Mouse (Mus musculus) hindbrain, postnatal 0 days (tissue): Measurements from ENCODE around the gene Krt84. TPM values are rescaled to one million over a fixed set of nuclear protein-coding genes. Genes with fewer than 3 reads are reported as not detected.

Source experiments
- ATAC-seq: fragments of 200-750 bp; cut with Nextera tagmentation; 2 replicates; pipeline ENCODE4 v1.8.0; 2017; ENCODE audit warnings: mild to moderate bottlenecking, moderate TSS enrichment, moderate library complexity
- DNase-seq: peaks from one replicate; pipeline ENCODE4 v3.0.0-alpha.2; 2015; ENCODE audit warnings: low spot score
- H3K27ac ChIP-seq: fragments of 300-500 bp; sonication (generic); 2 replicates; pipeline ENCODE4 v1.5.1; 2014; ENCODE audit warnings: mild to moderate bottlenecking
- H3K27me3 ChIP-seq: fragments of 300-500 bp; sonication (generic); 2 replicates; pipeline ENCODE4 v1.6.1; 2014; ENCODE audit warnings: low read length, mixed read lengths; ENCODE audit not compliant: insufficient read depth
- H3K36me3 ChIP-seq: fragments of 300-500 bp; sonication (generic); 2 replicates; pipeline ENCODE4 v1.6.1; 2014; ENCODE audit warnings: low read length, mixed read lengths; ENCODE audit not compliant: insufficient read depth
- H3K4me1 ChIP-seq: fragments of 300-500 bp; sonication (generic); 2 replicates; pipeline ENCODE4 v1.6.1; 2014; ENCODE audit warnings: antibody characterized with exemption, low read length, mixed read lengths; ENCODE audit not compliant: insufficient read depth
- H3K4me2 ChIP-seq: fragments of 300-500 bp; sonication (generic); 2 replicates; pipeline ENCODE4 v1.6.1; 2014; ENCODE audit warnings: low read depth, mild to moderate bottlenecking, low read length, moderate library complexity, mixed read lengths
- H3K4me3 ChIP-seq: fragments of 300-500 bp; sonication (generic); 2 replicates; pipeline ENCODE4 v1.5.1; 2014; ENCODE audit warnings: low read length
- H3K9ac ChIP-seq: fragments of 300-500 bp; sonication (generic); replicated peaks from 2 replicates; pipeline ENCODE4 v1.6.1; 2014; ENCODE audit warnings: mild to moderate bottlenecking, low read length, moderate library complexity, mixed read lengths
- H3K9me3 ChIP-seq: fragments of 300-500 bp; sonication (generic); 2 replicates; pipeline ENCODE4 v1.6.1; 2016; ENCODE audit warnings: low read length, mixed read lengths
- CTCF ChIP-seq: IDR thresholded peaks from 2 replicates; pipeline ENCODE4 v1.5.1; 2016; ENCODE audit warnings: antibody characterized with exemption, control low read depth, low read depth
- WGBS: fragments of 180-500 bp; shearing (Covaris S2); extraction: QIAGEN DNeasy Blood & Tissue Kit; methylation state at CpG from one replicate; pipeline ENCODE4 v1.1.7; 2014; 5-methylcytosine and 5-hydroxymethylcytosine counted together
- microRNA-seq, 2 experiments: library from miRNA; unstranded; fragments of <30 nt; microRNA quantifications; one replicate each; pipeline ENCODE4; 2016
- polyA plus RNA-seq: library from polyadenylated mRNA; unstranded; fragments of >200 nt; fragmentation: Nextera tagmentation; extraction: Ambion mirVana; gene quantifications from 2 replicates; pipeline ENCODE4 v1.2.1, GENCODE M21; 2015
- total RNA-seq: library from RNA; depleted of rRNA; stranded (reverse); fragments of >200 nt; gene quantifications from 2 replicates; pipeline ENCODE4 v1.2.3, GENCODE M21; 2014; rRNA removed

Krt84 gene
- total and polyA plus RNA-seq, 2 experiments from 2014 or later = not detected

DNA sequence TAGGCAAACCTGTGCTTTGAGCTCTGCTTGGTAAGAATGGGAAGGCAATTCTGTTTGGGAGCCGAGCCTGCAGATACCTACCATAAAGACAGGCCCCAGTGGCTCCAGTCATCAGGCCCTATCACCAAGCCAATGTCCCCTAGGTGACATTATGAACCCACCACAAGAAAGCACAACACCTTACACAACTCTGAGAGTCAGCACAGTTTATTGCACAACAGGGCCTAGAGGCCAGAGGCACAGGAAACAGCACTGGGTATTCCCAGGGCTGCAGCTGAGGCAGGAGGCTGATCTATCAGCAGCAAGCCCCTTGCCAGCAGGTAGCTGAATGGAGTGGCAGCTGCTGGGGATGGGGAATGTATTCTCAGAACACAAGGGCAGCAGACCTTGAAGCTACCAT, 47.7 kb downstream of the Krt84 start:
- no peaks in the 10 kb centered on the region for H3K9me3 ChIP-seq
- 77% methylated on average over 1 of the region's 1 CpGs for WGBS
- DNase-seq = no peak
- no peaks in the 10 kb centered on the region for H3K27me3 ChIP-seq
- H3K4me3 ChIP-seq = no peak overlapping the region
- no peaks in the 10 kb centered on the region; the same call in 1 of the 2 replicates for H3K4me1 ChIP-seq
- H3K4me2 ChIP-seq = no peak overlapping the region
- no peak overlapping the region for H3K27ac ChIP-seq
- H3K36me3 ChIP-seq = no peaks in the 10 kb centered on the region
- ATAC-seq = no peak
- TF ChIP-seq CTCF = no peak
- H3K9ac ChIP-seq = no peak overlapping the region

- Histone ChIP-seq H3K9me3 (no peaks in the 10 kb centered on the region), H3K9ac (no peak overlapping the region), H3K4me3 (no peak overlapping the region), H3K36me3 (no peaks in the 10 kb centered on the region), H3K4me1 (peaks cover 6% of the 10 kb centered on the region), H3K27me3 (no peaks in the 10 kb centered on the region), H3K4me2 (no peak overlapping the region), H3K27ac (no peak overlapping the region)
- 92% methylated on average over 1 of the region's 1 CpGs for WGBS
- ATAC-seq = no peak
- no peak for DNase-seq
- no peak for TF ChIP-seq CTCF
Measured at GRCm38 (mm10) chr15:101483646-101484045, 49.0 kb downstream of the Krt84 start.

GRCm38 (mm10) chr15:101482056-101482455, 50.6 kb downstream of the Krt84 start:
- DNase-seq (no peak), ATAC-seq (no peak)
- Histone ChIP-seq H3K9ac (no peak overlapping the region), H3K36me3 (no peaks in the 10 kb centered on the region), H3K4me1 (peaks cover 6% of the 10 kb centered on the region), H3K4me2 (no peak overlapping the region), H3K9me3 (no peaks in the 10 kb centered on the region), H3K27ac (no peak overlapping the region), H3K27me3 (no peaks in the 10 kb centered on the region), H3K4me3 (no peak overlapping the region)
- no peak for TF ChIP-seq CTCF
- WGBS = 45% methylated on average over 4 of the region's 4 CpGs

DNA sequence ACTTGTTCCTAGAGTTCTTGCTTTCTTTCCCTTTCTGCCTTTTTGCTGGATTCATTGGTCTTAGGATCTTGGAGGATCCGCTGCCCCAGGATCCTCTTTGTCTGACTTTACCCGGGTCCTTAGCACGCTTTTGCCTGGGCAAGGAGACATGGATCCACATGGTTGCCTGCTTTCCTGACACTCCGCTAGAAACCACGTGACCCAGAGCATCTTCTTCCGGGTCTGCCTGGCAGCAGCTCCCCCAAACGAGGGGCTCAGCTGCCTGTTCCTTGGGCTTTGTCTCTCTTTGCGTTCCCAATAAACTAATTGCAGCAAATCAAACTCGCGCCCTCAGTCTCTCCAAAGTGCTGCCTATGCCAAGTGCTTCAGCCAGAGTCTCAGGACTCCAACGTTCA, 53.0 kb downstream of the Krt84 start:
- peak overlapping the region; percentile 53 for H3K4me2 ChIP-seq
- peak overlapping the region; percentile 19 for H3K4me3 ChIP-seq
- no peaks in the 10 kb centered on the region; the same call in 1 of the 2 replicates for H3K27me3 ChIP-seq
- no peak overlapping the region for H3K27ac ChIP-seq
- no peaks in the 10 kb centered on the region for H3K9me3 ChIP-seq
- DNase-seq (peak; percentile 36), ATAC-seq (no peak)
- H3K9ac ChIP-seq = peak overlapping the region; percentile 41; the same call in 1 of the 2 replicates
- H3K4me1 ChIP-seq = peaks cover 6% of the 10 kb centered on the region
- 27% methylated on average over 11 of the region's 11 CpGs for WGBS
- no peaks in the 10 kb centered on the region for H3K36me3 ChIP-seq
- no peak for TF ChIP-seq CTCF

- 8% methylated on average over 31 of the region's 31 CpGs for WGBS
- DNase-seq (peak; percentile 55), ATAC-seq (peak; percentile 58; the same call in 1 of the 2 replicates)
- Histone ChIP-seq H3K4me3 (peak overlapping the region; percentile 19), H3K36me3 (no peaks in the 10 kb centered on the region), H3K4me2 (peak overlapping the region; percentile 53), H3K9ac (peak overlapping the region; percentile 41; the same call in 1 of the 2 replicates), H3K4me1 (peaks cover 6% of the 10 kb centered on the region), H3K9me3 (no peaks in the 10 kb centered on the region), H3K27me3 (no peaks in the 10 kb centered on the region; the same call in 1 of the 2 replicates), H3K27ac (no peak overlapping the region)
- peak; percentile 67 for TF ChIP-seq CTCF
Measured at GRCm38 (mm10) chr15:101479007-101479665, 53.5 kb downstream of the Krt84 start.

Small RNA genes within 50 kb of the gene (microRNA-seq; reads per million reads assigned to microRNA genes)
- gene Gm44393 (0 reads per million in 2 experiments), gene Gm44460 (0 reads per million in 2 experiments)

Other genes starting within 250 kb of the Krt84 start
- gene Atg101, start 248.5 kb downstream of the Krt84 start, total RNA-seq = 44.1 and 52.3 TPM in 2 replicates
- gene Atg101, start 248.5 kb downstream of the Krt84 start, polyA plus RNA-seq = 69.1 and 75.3 TPM in 2 replicates
- gene 6030408B16Rik, start 239.6 kb downstream of the Krt84 start, total RNA-seq = not detected in 2 replicates
- gene 6030408B16Rik, start 239.6 kb downstream of the Krt84 start, polyA plus RNA-seq = 0.15 and 0.30 TPM in 2 replicates
- gene Krt80, start 162.7 kb downstream of the Krt84 start, total RNA-seq = 0.43 and 1.2 TPM in 2 replicates
- gene Krt80, start 162.7 kb downstream of the Krt84 start, polyA plus RNA-seq = 0.30 and 0.33 TPM in 2 replicates
- gene Krt7, start 121.8 kb downstream of the Krt84 start, total RNA-seq = 0.40 and 0.73 TPM in 2 replicates
- gene Krt7, start 121.8 kb downstream of the Krt84 start, polyA plus RNA-seq = 0.84 and 0.95 TPM in 2 replicates
- 0.75 and 1.5 TPM in 2 replicates for gene Krt87, start 94.0 kb downstream of the Krt84 start, total RNA-seq
- 0.69 and 0.96 TPM in 2 replicates for gene Krt87, start 94.0 kb downstream of the Krt84 start, polyA plus RNA-seq
- gene Krt88, start 85.1 kb downstream of the Krt84 start, total RNA-seq = not detected in 2 replicates
- gene Krt88, start 85.1 kb downstream of the Krt84 start, polyA plus RNA-seq = 0.16 TPM in 1 of 2 replicates, not detected in the other
- not detected in 2 replicates for gene Krt81, start 69.1 kb downstream of the Krt84 start, total RNA-seq
- gene Krt81, start 69.1 kb downstream of the Krt84 start, polyA plus RNA-seq = 0.09 TPM in 1 of 2 replicates, not detected in the other
- gene Krt86, start 59.3 kb downstream of the Krt84 start, total RNA-seq = 0.05 TPM in 1 of 2 replicates, not detected in the other
- gene Krt86, start 59.3 kb downstream of the Krt84 start, polyA plus RNA-seq = 0.26 and 0.34 TPM in 2 replicates
- gene Krt83, start 41.3 kb downstream of the Krt84 start, total RNA-seq = not detected in 2 replicates
- not detected in 2 replicates for gene Krt83, start 41.3 kb downstream of the Krt84 start, polyA plus RNA-seq
- gene Gm49425, start 15.6 kb downstream of the Krt84 start, total RNA-seq = not detected in 2 replicates
- gene Gm49425, start 15.6 kb downstream of the Krt84 start, polyA plus RNA-seq = not detected in 2 replicates
- gene Krt82, start 17.8 kb upstream of the Krt84 start, total RNA-seq = not detected in 2 replicates
- not detected in 2 replicates for gene Krt82, start 17.8 kb upstream of the Krt84 start, polyA plus RNA-seq
- gene Krt90, start 30.1 kb upstream of the Krt84 start, total RNA-seq = 0.11 TPM in 1 of 2 replicates, not detected in the other
- gene Krt90, start 30.1 kb upstream of the Krt84 start, polyA plus RNA-seq = 0.11 and 0.26 TPM in 2 replicates
- gene Krt75, start 41.1 kb upstream of the Krt84 start, total RNA-seq = 0.10 and 0.47 TPM in 2 replicates
- 0.09 and 0.15 TPM in 2 replicates for gene Krt75, start 41.1 kb upstream of the Krt84 start, polyA plus RNA-seq
- gene Gm5414, start 95.4 kb upstream of the Krt84 start, total RNA-seq = not detected in 2 replicates
- not detected in 2 replicates for gene Gm5414, start 95.4 kb upstream of the Krt84 start, polyA plus RNA-seq
- not detected in 2 replicates for gene Gm5478, start 114.6 kb upstream of the Krt84 start, total RNA-seq
- not detected in 2 replicates for gene Gm5478, start 114.6 kb upstream of the Krt84 start, polyA plus RNA-seq
- gene Krt6b, start 147.5 kb upstream of the Krt84 start, total RNA-seq = not detected in 2 replicates
- not detected in 2 replicates for gene Krt6b, start 147.5 kb upstream of the Krt84 start, polyA plus RNA-seq
- gene Krt6a, start 161.5 kb upstream of the Krt84 start, total RNA-seq = not detected in 2 replicates
- gene Krt6a, start 161.5 kb upstream of the Krt84 start, polyA plus RNA-seq = 0.13 TPM in 1 of 2 replicates, not detected in the other
- gene Krt5, start 180.1 kb upstream of the Krt84 start, total RNA-seq = not detected in 2 replicates
- 0.15 TPM in 1 of 2 replicates, not detected in the other for gene Krt5, start 180.1 kb upstream of the Krt84 start, polyA plus RNA-seq
- gene Krt71, start 210.3 kb upstream of the Krt84 start, total RNA-seq = 2.1 and 2.2 TPM in 2 replicates
- 1.2 and 1.9 TPM in 2 replicates for gene Krt71, start 210.3 kb upstream of the Krt84 start, polyA plus RNA-seq